Mouse (Mus musculus): Measurements from ENCODE around the gene Angptl1. TPM values are rescaled to one million over a fixed set of nuclear protein-coding genes. Genes with fewer than 3 reads are reported as not detected.
A peak's percentile ranks its signal among the peaks of the same experiment; 100 is the strongest.

Gene Angptl1
- polyA plus RNA-seq (2015; fragmentation: Nextera tagmentation; extraction: Ambion mirVana) = 3.5 and 4.1 TPM in 2 replicates

DNA sequence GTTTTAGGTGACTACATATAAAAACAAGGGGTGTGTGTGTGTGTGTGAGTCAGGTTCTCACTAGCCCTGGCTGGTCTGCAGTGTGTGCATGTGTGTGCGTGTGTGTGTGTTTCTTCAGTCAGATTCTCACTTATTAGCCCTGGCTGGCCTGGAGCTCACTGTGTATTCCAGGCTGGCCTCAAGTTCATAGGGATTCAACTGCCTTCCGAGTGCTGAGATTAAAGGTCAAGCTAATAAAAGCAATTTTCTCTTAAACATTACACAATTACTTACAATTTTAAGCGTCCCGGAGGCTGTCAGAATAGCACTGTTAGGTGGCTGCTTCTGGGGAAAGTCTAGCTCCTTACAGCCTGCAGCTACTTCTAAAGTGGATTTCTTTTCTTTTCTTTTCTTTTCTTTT lies at the start of gene Angptl1:
TSS of gene Angptl1 (plus strand) at position 386 of the 400 bp plus-strand sequence.
- Histone ChIP-seq H3K9ac (ENCODE audit: low read length) (peak within 1 kb of the TSS; percentile 45; the same call in 1 of the 2 replicates), H3K9me3 (ENCODE audit: control insufficient read depth, low read length) (no peaks in the 10 kb centered on the region), H3K27ac (ENCODE audit: low read length) (peak within 1 kb of the TSS; percentile 20; the same call in 1 of the 2 replicates), H3K4me1 (replicated peaks; ENCODE audit: control insufficient read depth, insufficient read depth, low read length) (peaks cover 14% of the 10 kb centered on the region), H3K27me3 (ENCODE audit: control insufficient read depth, insufficient read depth, low read depth, low read length) (no peaks in the 10 kb centered on the region), H3K36me3 (ENCODE audit: control insufficient read depth, insufficient read depth, low read length) (no peaks in the 10 kb centered on the region), H3K4me2 (ENCODE audit: low read depth, low read length) (peak within 1 kb of the TSS; percentile 53), H3K4me3 (ENCODE audit: low read length) (peak within 1 kb of the TSS; percentile 24; the same call in 1 of the 2 replicates)
- 37% methylated on average over 4 of the region's 4 CpGs for WGBS
- ATAC-seq (ENCODE audit: low read depth) = peak; percentile 31; the same call in 1 of the 2 replicates

DNA sequence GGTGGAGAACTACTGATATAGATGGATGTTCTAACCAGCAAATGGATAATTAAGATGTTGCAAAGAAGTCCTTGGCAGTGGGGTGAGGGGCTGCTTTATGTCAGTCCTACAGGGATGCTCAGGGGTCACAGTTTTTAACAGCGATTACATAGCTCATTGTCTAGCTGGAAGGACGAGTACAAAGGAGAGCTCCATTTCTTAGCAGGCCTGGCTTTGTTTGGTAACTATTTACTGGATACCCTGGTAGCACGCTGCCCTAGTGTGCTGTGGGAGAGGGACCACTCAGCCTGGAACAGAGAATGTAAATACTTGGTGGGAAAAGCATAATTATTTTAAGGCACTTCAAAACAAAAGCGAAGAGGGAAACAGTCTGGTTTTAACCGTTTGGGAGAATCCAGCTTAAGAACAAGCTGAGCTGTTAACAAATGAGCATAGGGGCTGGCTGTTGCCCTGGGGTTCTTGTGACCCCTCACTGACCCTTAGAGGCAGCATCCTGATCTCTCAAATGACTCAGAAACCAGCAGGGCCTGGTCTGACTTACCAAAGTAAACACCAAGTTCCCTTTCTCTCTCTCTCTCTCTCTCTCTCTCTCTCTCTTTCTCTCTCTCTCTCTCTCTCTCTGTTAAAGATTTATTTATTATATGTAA lies 48.4 kb upstream of the Angptl1 start:
- no peak overlapping the region for H3K4me3 ChIP-seq (ENCODE audit: low read length)
- H3K36me3 ChIP-seq (ENCODE audit: control insufficient read depth, insufficient read depth, low read length) = no peaks in the 10 kb centered on the region
- no peak for ATAC-seq (ENCODE audit: low read depth)
- H3K9me3 ChIP-seq (ENCODE audit: control insufficient read depth, low read length) = no peaks in the 10 kb centered on the region
- H3K4me1 ChIP-seq (replicated peaks; ENCODE audit: control insufficient read depth, insufficient read depth, low read length) = no peaks in the 10 kb centered on the region
- H3K9ac ChIP-seq (ENCODE audit: low read length) = no peak overlapping the region
- no peak overlapping the region for H3K27ac ChIP-seq (ENCODE audit: low read length)
- H3K27me3 ChIP-seq (ENCODE audit: control insufficient read depth, insufficient read depth, low read depth, low read length) = no peaks in the 10 kb centered on the region
- 35% methylated on average over 5 of the region's 5 CpGs for WGBS
- no peak overlapping the region for H3K4me2 ChIP-seq (ENCODE audit: low read depth, low read length)

DNA sequence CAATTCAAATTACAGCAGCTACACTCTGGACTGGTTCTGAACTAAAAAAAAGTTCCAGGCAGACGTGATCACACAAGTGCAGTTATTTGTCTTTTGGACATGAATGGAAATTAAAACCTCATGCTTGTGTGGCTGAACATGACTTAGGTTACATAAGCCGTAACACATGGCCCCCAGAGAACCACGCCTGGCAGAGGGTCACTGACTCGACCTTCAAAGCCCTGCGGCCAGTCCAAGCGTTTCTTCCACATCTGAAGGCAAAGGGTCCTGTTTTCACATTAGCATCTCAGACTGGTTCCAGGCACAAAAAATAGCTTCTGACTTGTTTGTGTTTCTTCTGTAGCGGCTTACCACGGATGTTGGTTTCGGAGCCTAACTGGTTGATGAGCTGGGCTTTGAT lies 42.1 kb upstream of the Angptl1 start:
- Histone ChIP-seq H3K4me3 (ENCODE audit: low read length) (no peak overlapping the region), H3K9me3 (ENCODE audit: control insufficient read depth, low read length) (no peaks in the 10 kb centered on the region), H3K36me3 (ENCODE audit: control insufficient read depth, insufficient read depth, low read length) (no peaks in the 10 kb centered on the region), H3K27ac (ENCODE audit: low read length) (no peak overlapping the region), H3K9ac (ENCODE audit: low read length) (no peak overlapping the region), H3K27me3 (ENCODE audit: control insufficient read depth, insufficient read depth, low read depth, low read length) (no peaks in the 10 kb centered on the region), H3K4me2 (ENCODE audit: low read depth, low read length) (no peak overlapping the region), H3K4me1 (replicated peaks; ENCODE audit: control insufficient read depth, insufficient read depth, low read length) (no peaks in the 10 kb centered on the region)
- WGBS = 68% methylated on average over 9 of the region's 9 CpGs
- ATAC-seq (ENCODE audit: low read depth) = no peak

DNA sequence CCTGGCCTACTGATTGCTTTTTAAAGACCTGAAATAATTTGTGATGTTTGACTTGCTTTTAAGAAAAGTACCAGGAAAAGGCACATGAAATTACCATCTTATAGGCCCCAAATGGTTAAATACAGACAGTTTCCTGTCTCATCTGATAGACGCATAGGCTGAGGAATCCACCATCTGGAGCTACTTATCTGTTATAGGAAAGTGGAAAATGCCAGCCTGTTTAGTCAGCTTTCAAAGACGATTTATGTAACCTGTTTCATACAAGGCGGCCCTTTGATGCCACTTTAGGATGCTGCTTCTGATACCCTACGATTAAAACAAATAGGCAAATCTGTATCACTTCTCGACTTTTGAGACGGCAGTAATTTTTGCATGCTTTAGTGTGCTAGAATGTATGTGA lies 37.1 kb upstream of the Angptl1 start:
- ATAC-seq (ENCODE audit: low read depth) = no peak
- Histone ChIP-seq H3K4me3 (ENCODE audit: low read length) (no peak overlapping the region), H3K9ac (ENCODE audit: low read length) (no peak overlapping the region), H3K9me3 (ENCODE audit: control insufficient read depth, low read length) (no peaks in the 10 kb centered on the region), H3K27ac (ENCODE audit: low read length) (no peak overlapping the region), H3K4me2 (ENCODE audit: low read depth, low read length) (no peak overlapping the region), H3K4me1 (replicated peaks; ENCODE audit: control insufficient read depth, insufficient read depth, low read length) (no peaks in the 10 kb centered on the region), H3K27me3 (ENCODE audit: control insufficient read depth, insufficient read depth, low read depth, low read length) (no peaks in the 10 kb centered on the region), H3K36me3 (ENCODE audit: control insufficient read depth, insufficient read depth, low read length) (no peaks in the 10 kb centered on the region)
- WGBS = 65% methylated on average over 6 of the region's 6 CpGs

DNA sequence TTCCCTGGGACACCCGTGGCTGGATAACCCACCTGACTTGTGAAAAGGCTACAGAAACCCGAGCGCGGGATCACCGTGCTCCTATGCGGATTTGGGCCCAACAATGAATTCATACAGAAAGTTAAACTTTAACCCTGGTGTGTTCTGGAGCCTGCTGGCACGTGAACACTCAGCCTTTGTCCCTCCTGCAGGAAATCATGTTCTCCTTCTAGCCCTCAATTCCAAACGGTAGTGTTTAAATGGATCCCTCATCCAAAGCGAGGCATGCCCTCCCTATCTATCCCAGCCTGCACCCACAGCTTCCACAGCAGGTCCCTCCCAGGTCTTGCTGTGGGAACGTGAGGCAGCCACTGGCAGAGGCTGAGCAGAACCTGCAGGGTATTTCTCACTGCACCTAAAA lies 30.0 kb upstream of the Angptl1 start:
- H3K9me3 ChIP-seq (ENCODE audit: control insufficient read depth, low read length) = no peaks in the 10 kb centered on the region
- ATAC-seq (ENCODE audit: low read depth) = peak; percentile 31; the same call in 1 of the 2 replicates
- H3K4me1 ChIP-seq (replicated peaks; ENCODE audit: control insufficient read depth, insufficient read depth, low read length) = no peaks in the 10 kb centered on the region
- no peak overlapping the region for H3K4me3 ChIP-seq (ENCODE audit: low read length)
- no peak overlapping the region for H3K9ac ChIP-seq (ENCODE audit: low read length)
- peak overlapping the region; percentile 54; the same call in 1 of the 2 replicates for H3K27ac ChIP-seq (ENCODE audit: low read length)
- 55% methylated on average over 10 of the region's 10 CpGs for WGBS
- no peaks in the 10 kb centered on the region for H3K27me3 ChIP-seq (ENCODE audit: control insufficient read depth, insufficient read depth, low read depth, low read length)
- H3K4me2 ChIP-seq (ENCODE audit: low read depth, low read length) = no peak overlapping the region
- no peaks in the 10 kb centered on the region for H3K36me3 ChIP-seq (ENCODE audit: control insufficient read depth, insufficient read depth, low read length)

DNA sequence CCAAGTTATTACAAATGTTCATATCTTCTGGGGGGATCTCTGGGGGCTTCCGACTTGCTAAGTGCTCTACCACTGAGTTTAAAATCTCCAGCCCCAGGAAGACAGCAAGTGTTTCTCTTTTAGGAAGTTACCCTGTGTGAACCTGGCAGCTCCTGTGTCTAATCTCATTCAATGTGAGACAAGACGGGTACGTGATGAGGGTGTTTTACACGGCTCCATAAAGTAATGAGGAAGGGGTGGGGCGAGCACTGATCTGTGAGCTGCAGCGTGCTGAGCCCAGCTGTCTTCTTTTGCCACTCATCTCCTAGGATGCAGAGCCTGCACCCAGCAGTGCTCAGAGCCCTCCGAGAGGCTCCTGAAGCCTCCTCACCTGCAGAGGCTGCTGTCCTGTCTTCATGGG lies 26.4 kb upstream of the Angptl1 start:
- H3K27ac ChIP-seq (ENCODE audit: low read length) = no peak overlapping the region
- H3K36me3 ChIP-seq (ENCODE audit: control insufficient read depth, insufficient read depth, low read length) = peaks cover 5% of the 10 kb centered on the region
- H3K4me2 ChIP-seq (ENCODE audit: low read depth, low read length) = no peak overlapping the region
- WGBS = 69% methylated on average over 7 of the region's 7 CpGs
- H3K4me1 ChIP-seq (replicated peaks; ENCODE audit: control insufficient read depth, insufficient read depth, low read length) = no peaks in the 10 kb centered on the region
- H3K27me3 ChIP-seq (ENCODE audit: control insufficient read depth, insufficient read depth, low read depth, low read length) = no peaks in the 10 kb centered on the region
- ATAC-seq (ENCODE audit: low read depth) = no peak
- H3K9ac ChIP-seq (ENCODE audit: low read length) = no peak overlapping the region
- no peak overlapping the region for H3K4me3 ChIP-seq (ENCODE audit: low read length)
- no peaks in the 10 kb centered on the region for H3K9me3 ChIP-seq (ENCODE audit: control insufficient read depth, low read length)

DNA sequence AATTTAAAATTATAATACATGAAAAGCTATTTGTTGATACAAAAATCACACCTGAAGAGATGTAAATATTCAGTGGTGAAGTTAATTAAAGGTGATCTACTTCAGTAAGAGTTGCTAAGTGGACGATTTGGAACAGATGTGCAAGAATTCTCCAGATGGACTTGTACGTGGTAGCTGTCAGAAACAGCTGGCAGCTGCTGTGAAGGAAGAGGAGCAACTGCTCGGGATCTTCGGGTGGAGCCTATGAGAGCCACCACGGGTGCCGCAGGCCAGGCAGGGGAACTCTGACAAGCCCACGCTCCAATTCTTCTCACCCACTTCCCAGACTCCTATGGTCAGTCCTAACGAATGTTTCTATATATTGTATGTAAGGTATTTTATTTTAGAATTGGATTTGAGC lies 25.6 kb upstream of the Angptl1 start:
- 30% methylated on average over 8 of the region's 8 CpGs for WGBS
- Histone ChIP-seq H3K9me3 (ENCODE audit: control insufficient read depth, low read length) (no peaks in the 10 kb centered on the region), H3K27ac (ENCODE audit: low read length) (no peak overlapping the region), H3K36me3 (ENCODE audit: control insufficient read depth, insufficient read depth, low read length) (peaks cover 8% of the 10 kb centered on the region), H3K27me3 (ENCODE audit: control insufficient read depth, insufficient read depth, low read depth, low read length) (no peaks in the 10 kb centered on the region), H3K9ac (ENCODE audit: low read length) (no peak overlapping the region), H3K4me1 (replicated peaks; ENCODE audit: control insufficient read depth, insufficient read depth, low read length) (no peaks in the 10 kb centered on the region), H3K4me2 (ENCODE audit: low read depth, low read length) (no peak overlapping the region), H3K4me3 (ENCODE audit: low read length) (no peak overlapping the region)
- no peak for ATAC-seq (ENCODE audit: low read depth)

DNA sequence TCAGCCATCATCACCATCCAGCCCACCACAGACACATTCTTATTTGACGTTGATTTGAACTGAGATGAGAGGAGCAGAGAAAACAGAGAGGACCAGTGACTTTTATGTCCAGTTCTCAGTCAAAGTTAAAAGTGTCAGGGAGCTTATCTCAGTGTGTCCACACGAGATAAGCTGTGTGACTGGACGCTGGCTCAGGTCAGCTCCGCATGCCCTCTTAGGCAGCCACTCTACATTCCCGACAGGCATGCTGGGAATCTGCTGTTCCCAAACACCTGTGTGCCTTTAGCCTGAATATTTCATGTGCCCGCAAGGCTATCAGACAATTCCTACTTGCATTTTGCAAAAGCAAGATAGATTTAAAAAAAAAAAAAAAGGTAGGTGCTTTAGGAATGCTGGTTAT lies 24.9 kb upstream of the Angptl1 start:
- WGBS = 33% methylated on average over 6 of the region's 6 CpGs
- Histone ChIP-seq H3K27me3 (ENCODE audit: control insufficient read depth, insufficient read depth, low read depth, low read length) (no peaks in the 10 kb centered on the region), H3K4me2 (ENCODE audit: low read depth, low read length) (no peak overlapping the region)

DNA sequence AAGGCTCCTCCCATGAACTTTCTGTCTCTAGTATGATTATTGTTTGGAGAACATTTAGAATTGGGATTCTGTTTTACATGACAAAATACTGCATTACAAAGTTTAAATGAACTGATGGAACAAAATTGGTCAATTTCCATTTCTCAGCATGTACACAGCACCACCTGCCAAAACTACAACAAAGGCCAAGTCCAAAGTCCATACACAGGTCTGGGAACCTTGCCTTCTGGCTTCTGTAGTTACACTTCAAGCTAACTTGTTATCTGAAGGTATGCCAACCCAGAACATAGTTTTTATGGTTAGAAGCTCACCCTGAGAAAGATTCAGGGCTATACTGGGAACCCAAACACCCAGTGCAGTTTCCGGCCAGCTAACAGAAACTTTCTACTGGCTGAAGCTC lies 19.1 kb upstream of the Angptl1 start:
- no peak overlapping the region for H3K27ac ChIP-seq (ENCODE audit: low read length)
- WGBS = 92% methylated on average over 1 of the region's 1 CpGs
- no peaks in the 10 kb centered on the region for H3K4me1 ChIP-seq (replicated peaks; ENCODE audit: control insufficient read depth, insufficient read depth, low read length)
- H3K27me3 ChIP-seq (ENCODE audit: control insufficient read depth, insufficient read depth, low read depth, low read length) = no peaks in the 10 kb centered on the region
- H3K36me3 ChIP-seq (ENCODE audit: control insufficient read depth, insufficient read depth, low read length) = peaks cover 11% of the 10 kb centered on the region
- no peak overlapping the region for H3K4me2 ChIP-seq (ENCODE audit: low read depth, low read length)
- ATAC-seq (ENCODE audit: low read depth) = no peak
- H3K9me3 ChIP-seq (ENCODE audit: control insufficient read depth, low read length) = no peaks in the 10 kb centered on the region
- H3K9ac ChIP-seq (ENCODE audit: low read length) = no peak overlapping the region
- H3K4me3 ChIP-seq (ENCODE audit: low read length) = no peak overlapping the region

More for the DNA sequence above, 24.9 kb upstream of the Angptl1 start:
- H3K9me3 ChIP-seq (ENCODE audit: control insufficient read depth, low read length) = no peaks in the 10 kb centered on the region
- no peak overlapping the region for H3K9ac ChIP-seq (ENCODE audit: low read length)
- H3K27ac ChIP-seq (ENCODE audit: low read length) = no peak overlapping the region
- peaks cover 8% of the 10 kb centered on the region for H3K36me3 ChIP-seq (ENCODE audit: control insufficient read depth, insufficient read depth, low read length)
- H3K4me1 ChIP-seq (replicated peaks; ENCODE audit: control insufficient read depth, insufficient read depth, low read length) = no peaks in the 10 kb centered on the region
- no peak for ATAC-seq (ENCODE audit: low read depth)
- no peak overlapping the region for H3K4me3 ChIP-seq (ENCODE audit: low read length)
